Mouse (Mus musculus) brain, embryonic 14.5 days (tissue): ENCODE data around the gene Robo1. TPM values are rescaled to one million over a fixed set of nuclear protein-coding genes. Genes with fewer than 3 reads are reported as not detected.
"Not testable (repeated sequence)": the region's sequence is repeated elsewhere in the genome, so short reads cannot be mapped to it uniquely, and the experiment has no call there.

Experiments used
- DNase-seq: peaks from one replicate; pipeline ENCODE4 v3.0.0-alpha.2; 2011; ENCODE audit warnings: low read depth
- CTCF ChIP-seq: fragments of 200-500 bp; IDR thresholded peaks from 2 replicates; pipeline ENCODE4 v1.5.1; 2012; ENCODE audit warnings: inconsistent platforms, mild to moderate bottlenecking, moderate library complexity, borderline replicate concordance; ENCODE audit not compliant: insufficient read depth, insufficient read length; ENCODE audit errors: extremely low read depth
- POLR2A ChIP-seq: fragments of 200-500 bp; IDR thresholded peaks from 2 replicates; pipeline ENCODE4 v1.6.1; 2012; ENCODE audit warnings: mild to moderate bottlenecking, inconsistent platforms, borderline replicate concordance; ENCODE audit not compliant: poor library complexity, insufficient read depth, insufficient read length, severe bottlenecking; ENCODE audit errors: extremely low read depth
- polyA plus RNA-seq: library from polyadenylated mRNA; depleted of rRNA; stranded (reverse); fragments of >200 nt; gene quantifications from 2 replicates; pipeline ENCODE4 v1.2.3, GENCODE M21; 2012

Gene Robo1
- polyA plus RNA-seq, 1 experiment = 97.8 TPM

DNA sequence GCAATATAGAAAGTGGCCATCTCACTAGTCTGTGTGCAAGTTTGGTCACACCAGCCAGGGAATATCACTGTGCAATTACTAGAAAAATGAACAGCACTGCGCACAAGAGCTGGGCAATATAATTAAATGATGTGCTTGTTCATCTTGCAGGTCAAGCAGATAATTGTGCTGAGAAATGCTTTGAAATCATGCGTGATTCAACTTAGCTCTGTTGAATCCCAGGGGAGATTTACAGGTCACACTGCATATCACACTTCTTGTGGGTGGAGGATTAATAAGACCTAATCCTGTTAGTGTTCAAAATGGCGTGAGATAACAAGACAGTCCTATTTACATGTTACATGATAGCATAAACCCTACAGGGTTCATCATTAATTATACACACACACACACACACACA lies 157.6 kb downstream of the Robo1 start:
- TF ChIP-seq CTCF = no peak
- peak; percentile 68 for DNase-seq

DNA sequence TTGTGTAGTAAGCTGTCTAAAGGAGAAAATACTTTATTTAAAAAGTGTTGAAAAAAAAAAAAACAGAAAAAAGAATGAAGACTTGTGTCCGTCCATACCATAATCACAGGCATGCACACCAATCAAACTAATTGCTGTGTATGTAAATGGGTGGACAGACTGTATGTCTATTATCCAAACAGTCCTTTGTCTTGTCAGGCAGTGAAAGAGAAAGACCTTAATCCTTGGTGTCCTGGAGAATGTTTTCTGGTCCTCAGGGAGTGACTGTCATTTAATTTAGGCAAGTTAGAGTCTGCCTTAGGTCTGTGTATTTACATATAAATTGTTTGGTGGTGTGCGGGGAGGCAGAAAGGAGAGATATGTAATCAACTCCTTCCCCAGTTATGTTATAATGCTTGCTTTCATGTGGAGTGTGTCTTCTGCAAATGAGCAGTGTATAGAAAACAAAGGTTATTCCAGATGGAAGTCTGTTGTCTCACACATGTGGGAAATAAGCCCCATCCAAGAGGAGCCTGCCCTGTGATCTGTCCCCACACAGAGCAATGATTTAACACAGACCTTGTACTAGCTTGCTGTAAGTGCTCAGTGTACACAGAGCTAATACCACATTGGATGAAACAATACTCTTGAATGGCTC lies 162.0 kb downstream of the Robo1 start:
- peak; percentile 53 for DNase-seq
- TF ChIP-seq POLR2A (no peak), CTCF (no peak)

DNA sequence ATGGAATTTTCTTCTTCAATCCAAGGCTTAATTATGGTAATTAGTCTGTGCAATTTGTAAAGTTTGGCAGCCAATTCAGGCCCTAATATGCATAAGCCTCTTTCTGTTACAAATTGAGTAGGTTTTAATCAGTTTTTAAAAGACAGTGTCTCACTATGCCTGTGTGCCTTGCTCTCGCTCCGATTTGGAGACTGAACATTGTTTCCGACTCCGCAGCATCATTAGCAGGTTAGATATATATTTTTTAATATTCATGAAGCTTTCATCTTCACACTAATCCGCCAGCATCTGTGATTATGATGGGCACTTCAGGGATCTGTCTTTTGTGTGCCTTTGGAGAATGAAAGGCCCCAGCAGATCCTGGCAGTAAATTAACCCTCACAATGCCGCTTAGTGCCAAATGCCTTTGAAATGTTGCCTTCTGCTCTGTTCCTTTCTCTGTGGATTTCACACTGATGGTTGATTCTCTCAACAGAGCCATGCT lies 202.7 kb downstream of the Robo1 start:
- DNase-seq = peak; percentile 98
- TF ChIP-seq CTCF = no peak
- TF ChIP-seq POLR2A = no peak

DNA sequence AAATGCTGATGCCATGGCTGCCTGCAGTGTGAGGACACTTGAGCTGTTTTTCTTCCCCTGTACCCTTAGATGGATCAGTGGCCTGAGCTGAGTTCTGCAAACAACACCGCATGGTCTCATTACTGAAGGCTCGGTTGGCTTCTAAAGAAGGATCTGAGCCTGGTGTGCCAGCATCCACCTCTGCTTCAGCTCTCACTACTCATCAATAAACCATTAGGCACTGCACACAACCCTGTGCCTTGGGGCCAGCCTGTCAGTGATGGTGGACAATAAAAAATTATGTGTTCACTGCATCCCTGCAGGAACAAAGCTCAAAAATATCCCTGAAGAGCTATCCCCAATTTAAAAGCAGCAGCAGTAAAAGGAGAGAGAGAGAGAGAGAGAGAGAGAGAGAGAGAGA lies 223.2 kb downstream of the Robo1 start:
- TF ChIP-seq POLR2A (no peak), CTCF (no peak)
- peak; percentile 54 for DNase-seq

DNA sequence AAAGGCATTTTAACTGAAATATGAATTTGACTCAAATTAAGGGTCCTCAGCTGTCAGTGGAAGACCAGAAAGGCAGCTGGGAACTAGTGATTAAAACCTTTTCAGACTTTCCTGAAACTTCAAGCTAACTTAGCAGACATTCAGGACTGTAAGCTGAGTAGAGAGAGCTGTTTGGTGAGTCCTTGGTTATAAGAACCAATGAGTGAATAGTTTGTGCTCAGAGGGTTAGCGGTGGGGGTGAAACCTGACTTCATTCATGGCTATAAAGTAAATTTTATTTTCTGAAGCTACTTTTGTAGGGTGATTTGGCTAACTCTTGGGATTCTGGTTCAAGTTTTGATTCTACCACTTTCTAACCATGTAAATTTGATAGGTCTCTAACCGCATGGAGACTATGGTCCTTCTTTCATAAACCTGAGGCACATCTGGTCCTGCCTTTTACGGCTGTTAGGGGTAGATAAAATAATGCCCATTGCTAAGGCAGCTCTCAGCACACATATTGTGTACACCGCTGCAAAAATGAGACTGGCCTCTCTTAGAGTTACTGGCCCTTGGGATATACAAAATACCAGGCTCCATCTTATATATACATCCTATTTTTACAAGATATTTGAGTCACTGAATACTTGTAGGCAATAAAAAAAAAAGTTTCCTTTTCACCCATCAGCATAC lies 225.9 kb downstream of the Robo1 start:
- no peak for DNase-seq
- TF ChIP-seq POLR2A = no peak
- TF ChIP-seq CTCF = no peak

DNA sequence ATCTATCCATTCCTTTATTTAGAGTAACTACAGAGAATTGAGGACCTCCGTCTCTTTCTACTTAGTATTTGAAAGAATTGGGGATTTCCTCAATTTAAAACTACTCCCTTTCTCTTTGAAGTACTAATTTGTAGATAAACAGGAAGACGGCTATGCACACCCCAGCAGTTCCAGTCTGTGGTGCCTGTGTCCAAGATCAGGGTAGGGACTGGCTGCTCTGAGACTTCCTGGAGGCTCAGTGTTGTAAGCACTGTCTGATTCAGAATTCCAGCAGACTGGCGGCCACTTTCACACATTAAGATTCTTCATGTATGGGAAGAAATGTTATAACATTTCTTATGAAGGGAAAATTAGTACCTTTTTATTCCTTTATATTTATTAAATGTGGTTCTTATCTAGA lies 230.1 kb downstream of the Robo1 start:
- DNase-seq = no peak
- TF ChIP-seq CTCF (no peak), POLR2A (no peak)

DNA sequence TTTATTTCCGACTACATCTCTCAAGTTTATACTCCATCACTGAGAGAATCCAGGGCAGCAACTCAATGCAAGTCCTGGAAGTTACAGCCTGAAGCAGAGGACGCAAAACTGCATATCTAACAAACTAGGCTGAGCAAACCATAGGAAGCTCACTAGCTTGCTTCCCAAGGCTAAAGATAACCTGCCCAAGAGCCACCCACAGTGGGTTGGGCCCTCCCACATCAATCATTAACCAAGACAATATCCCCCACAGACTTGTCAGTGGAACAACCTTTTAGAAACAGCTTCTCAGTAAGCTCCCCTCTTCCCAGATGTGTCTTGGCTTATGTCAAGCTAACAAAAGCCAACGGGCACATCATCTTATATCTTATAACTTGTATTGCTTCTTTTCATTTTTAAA lies 235.8 kb downstream of the Robo1 start:
- TF ChIP-seq CTCF (no peak), POLR2A (no peak)
- DNase-seq = no peak

DNA sequence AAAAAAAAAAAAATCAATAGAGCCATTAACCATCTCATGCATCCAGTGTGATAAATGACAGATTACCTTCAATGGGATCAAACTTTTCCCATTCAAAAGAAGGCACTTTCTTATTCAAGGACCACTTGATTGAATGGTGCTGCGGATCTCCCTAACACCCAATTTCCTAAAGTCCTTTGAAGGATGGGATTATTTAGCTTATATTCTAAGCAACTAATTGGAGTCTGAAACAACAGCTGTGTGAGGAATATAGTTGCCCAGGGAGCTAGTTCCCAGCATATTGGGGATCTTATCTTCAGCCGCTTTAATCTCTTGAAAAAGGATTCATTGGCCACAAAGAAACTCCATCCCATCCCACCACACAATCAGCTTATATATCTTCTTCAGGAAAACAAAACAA lies 236.8 kb downstream of the Robo1 start:
- DNase-seq = peak; percentile 43
- TF ChIP-seq POLR2A (no peak), CTCF (no peak)

DNA sequence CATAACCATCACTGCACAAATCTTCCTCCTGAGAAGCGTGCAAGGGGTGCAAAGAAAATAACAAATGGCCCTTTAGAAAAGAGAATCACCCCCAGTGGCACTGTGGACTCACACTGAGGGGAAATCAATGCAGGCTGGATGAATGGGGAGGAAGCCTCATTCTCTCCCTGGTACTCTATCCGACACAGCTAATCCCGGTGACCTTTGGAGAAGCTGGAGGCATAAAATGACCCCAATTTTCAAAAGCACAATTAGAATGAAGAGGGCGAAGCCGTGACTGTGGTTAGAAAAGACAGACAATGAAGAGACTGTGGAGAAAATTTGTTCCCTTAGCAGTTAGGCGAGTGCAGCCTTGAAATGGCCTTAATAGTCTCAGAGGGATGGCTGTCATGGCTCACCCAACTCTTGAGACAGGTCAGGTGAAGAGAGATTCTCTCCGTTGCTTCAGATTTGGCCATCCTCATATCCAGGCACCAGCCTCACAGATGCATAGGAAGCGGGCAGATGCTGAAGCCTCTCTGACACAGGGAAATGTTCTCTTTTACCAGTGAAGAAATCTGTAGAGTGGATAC lies 243.7 kb downstream of the Robo1 start:
- DNase-seq = peak; percentile 61
- TF ChIP-seq CTCF (no peak), POLR2A (no peak)

DNA sequence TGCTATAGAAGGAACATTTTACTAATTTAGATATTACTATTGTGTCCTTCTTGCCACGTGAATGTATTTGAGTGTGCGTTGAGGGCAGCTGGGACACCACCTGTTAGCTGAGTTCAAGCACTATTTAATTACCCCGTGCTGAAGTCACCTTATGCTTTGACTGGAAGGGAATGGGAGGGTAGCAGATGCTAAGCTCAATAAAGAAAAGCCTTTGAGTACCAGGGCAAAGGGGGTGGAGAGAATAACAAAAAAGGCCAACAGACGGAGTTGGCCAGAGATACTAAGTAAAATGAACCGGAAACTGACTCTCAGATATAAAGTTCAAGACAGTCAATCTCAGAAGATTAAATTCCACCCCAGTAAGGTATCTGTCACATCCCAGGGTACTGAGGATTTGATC lies 245.6 kb downstream of the Robo1 start:
- peak; percentile 68 for DNase-seq
- TF ChIP-seq POLR2A (no peak), CTCF (no peak)

DNA sequence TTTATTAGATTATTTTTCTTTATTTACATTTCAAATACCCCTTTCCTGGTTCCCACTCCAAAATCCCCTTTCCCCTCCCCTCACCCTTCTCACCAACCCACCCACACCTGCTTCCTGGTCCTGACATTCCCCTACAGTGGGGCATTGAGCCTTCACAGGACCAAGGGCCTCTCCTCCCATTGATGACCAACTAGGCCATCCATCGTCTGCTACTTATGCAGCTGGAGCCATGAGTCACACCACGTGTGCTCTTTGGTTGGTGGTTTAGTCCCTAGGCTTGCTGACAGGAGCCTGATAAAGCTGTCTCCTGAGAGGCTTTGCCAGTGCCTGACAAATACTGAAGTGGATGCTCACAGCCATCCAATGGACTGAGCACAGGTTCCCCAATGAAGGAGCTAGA lies 254.0 kb downstream of the Robo1 start:
- not testable (repeated sequence) for DNase-seq
